Mouse (Mus musculus): ENCODE data around the gene Zscan21. TPM values are rescaled to one million over a fixed set of nuclear protein-coding genes. Genes with fewer than 3 reads are reported as not detected.

Gene Zscan21
- polyA plus RNA-seq, 1 experiment from 2014 or later = 65.1 TPM

GRCm38 (mm10) chr5:138170936-138171561 is 54.3 kb downstream of the Zscan21 start:
- H3K4me3 ChIP-seq (ENCODE audit: low read length) = peak overlapping the region; percentile 82
- H3K9ac ChIP-seq (ENCODE audit: low read depth, low read length) = peak overlapping the region; percentile 89
- H3K4me1 ChIP-seq (ENCODE audit: control insufficient read depth, insufficient read depth, low read length) = peaks cover 8% of the 10 kb centered on the region
- H3K4me2 ChIP-seq (replicated peaks; ENCODE audit: low read depth, low read length) = peak overlapping the region; percentile 80
- under 1% methylated on average over 47 of the region's 47 CpGs for WGBS
- H3K9me3 ChIP-seq (ENCODE audit: control insufficient read depth, low read length) = no peaks in the 10 kb centered on the region
- H3K36me3 ChIP-seq (ENCODE audit: control insufficient read depth, insufficient read depth, low read length) = peaks cover 63% of the 10 kb centered on the region
- peak overlapping the region; percentile 98 for H3K27ac ChIP-seq (ENCODE audit: low read depth, low read length)
- no peaks in the 10 kb centered on the region for H3K27me3 ChIP-seq (ENCODE audit: control insufficient read depth, insufficient read depth, low read length)
- ATAC-seq (ENCODE audit: low FRiP score, low TSS enrichment) = peak; percentile 90

- ATAC-seq (ENCODE audit: low FRiP score, low TSS enrichment) = peak; percentile 91
- WGBS = under 1% methylated on average over 54 of the region's 54 CpGs
- H3K36me3 ChIP-seq (ENCODE audit: control insufficient read depth, insufficient read depth, low read length) = peaks cover 61% of the 10 kb centered on the region
Measured at GRCm38 (mm10) chr5:138171695-138172491, 55.2 kb downstream of the Zscan21 start, which contains the start of the genes Ap4m1 and Mcm7. Ap4m1 (plus strand) TSS chr5:138172002. Mcm7 (minus strand) TSS chr5:138172422.

GRCm38 (mm10) chr5:138173217-138173616 is 56.5 kb downstream of the Zscan21 start:
- no peak overlapping the region; the same call in 1 of the 2 replicates for H3K4me2 ChIP-seq (replicated peaks; ENCODE audit: low read depth, low read length)
- no peaks in the 10 kb centered on the region for H3K9me3 ChIP-seq (ENCODE audit: control insufficient read depth, low read length)
- peaks cover 8% of the 10 kb centered on the region for H3K4me1 ChIP-seq (ENCODE audit: control insufficient read depth, insufficient read depth, low read length)
- H3K4me3 ChIP-seq (ENCODE audit: low read length) = no peak overlapping the region
- H3K27me3 ChIP-seq (ENCODE audit: control insufficient read depth, insufficient read depth, low read length) = no peaks in the 10 kb centered on the region
- peaks cover 61% of the 10 kb centered on the region for H3K36me3 ChIP-seq (ENCODE audit: control insufficient read depth, insufficient read depth, low read length)
- H3K27ac ChIP-seq (ENCODE audit: low read depth, low read length) = no peak overlapping the region
- no peak for ATAC-seq (ENCODE audit: low FRiP score, low TSS enrichment)
- no peak overlapping the region for H3K9ac ChIP-seq (ENCODE audit: low read depth, low read length)
- 77% methylated on average over 3 of the region's 3 CpGs for WGBS

More at GRCm38 (mm10) chr5:138171695-138172491, 55.2 kb downstream of the Zscan21 start, which contains the start of the genes Ap4m1 and Mcm7:
- H3K27me3 ChIP-seq (ENCODE audit: control insufficient read depth, insufficient read depth, low read length) = no peaks in the 10 kb centered on the region
- peaks cover 8% of the 10 kb centered on the region for H3K4me1 ChIP-seq (ENCODE audit: control insufficient read depth, insufficient read depth, low read length)
- H3K4me2 ChIP-seq (replicated peaks; ENCODE audit: low read depth, low read length) = peak within 1 kb of the TSS; percentile 80
- H3K27ac ChIP-seq (ENCODE audit: low read depth, low read length) = peak within 1 kb of the TSS; percentile 98
- H3K9ac ChIP-seq (ENCODE audit: low read depth, low read length) = peak within 1 kb of the TSS; percentile 89
- H3K9me3 ChIP-seq (ENCODE audit: control insufficient read depth, low read length) = no peaks in the 10 kb centered on the region
- peak within 1 kb of the TSS; percentile 82 for H3K4me3 ChIP-seq (ENCODE audit: low read length)

MicroRNA genes within 50 kb of the gene (microRNA counts, 519-probe panel; counts per million panel counts)
- microRNA mmu-miR-106b = 7,026 counts per million, percentile 75 among the panel's probes with 10 or more counts
- 9,594 counts per million, percentile 95 among the panel's probes with 10 or more counts for microRNA mmu-miR-25
- microRNA mmu-miR-93 = 7,329 counts per million, percentile 79 among the panel's probes with 10 or more counts

Small RNA genes lying within 50 kb of the gene (microRNA-seq; reads per million reads assigned to microRNA genes)
- gene Mir106b = 8,144 reads per million, percentile 94 among the genes with 10 or more reads in this experiment
- gene Mir25 = 990 reads per million, percentile 78 among the genes with 10 or more reads in this experiment
- gene Mir93 = 10,412 reads per million, percentile 95 among the genes with 10 or more reads in this experiment

Other genes starting within 250 kb of the Zscan21 start
- 0.61 and 0.76 TPM in 2 replicates for gene Pilrb2, start 245.1 kb upstream of the Zscan21 start, polyA plus RNA-seq (2014; fragmentation: Nextera tagmentation; extraction: Ambion mirVana)
- not detected in 2 replicates for gene Cyp3a13, start 195.3 kb upstream of the Zscan21 start, polyA plus RNA-seq (2014; fragmentation: Nextera tagmentation; extraction: Ambion mirVana)
- not detected in 2 replicates for gene Gjc3, start 153.8 kb upstream of the Zscan21 start, polyA plus RNA-seq (2014; fragmentation: Nextera tagmentation; extraction: Ambion mirVana)
- gene Azgp1, start 135.4 kb upstream of the Zscan21 start, polyA plus RNA-seq (2014; fragmentation: Nextera tagmentation; extraction: Ambion mirVana) = not detected in 2 replicates
- not detected in 2 replicates for gene Smok3a, start 95.6 kb upstream of the Zscan21 start, polyA plus RNA-seq (2014; fragmentation: Nextera tagmentation; extraction: Ambion mirVana)
- not detected in 2 replicates for gene Smok3b, start 95.5 kb upstream of the Zscan21 start, polyA plus RNA-seq (2014; fragmentation: Nextera tagmentation; extraction: Ambion mirVana)
- gene Smok3c, start 63.7 kb upstream of the Zscan21 start, polyA plus RNA-seq (2014; fragmentation: Nextera tagmentation; extraction: Ambion mirVana) = not detected in 2 replicates
- 16.5 and 33.7 TPM in 2 replicates for gene Zkscan1, start 31.8 kb upstream of the Zscan21 start, polyA plus RNA-seq (2014; fragmentation: Nextera tagmentation; extraction: Ambion mirVana)
- 13.4 and 26.1 TPM in 2 replicates for gene Zfp113, start 38.8 kb downstream of the Zscan21 start, polyA plus RNA-seq (2014; fragmentation: Nextera tagmentation; extraction: Ambion mirVana)
- gene Cops6, start 44.2 kb downstream of the Zscan21 start, polyA plus RNA-seq (2014; fragmentation: Nextera tagmentation; extraction: Ambion mirVana) = 253 and 294 TPM in 2 replicates
- 18.1 and 22.6 TPM in 2 replicates for gene Ap4m1, start 55.1 kb downstream of the Zscan21 start, polyA plus RNA-seq (2014; fragmentation: Nextera tagmentation; extraction: Ambion mirVana)
- 176 and 241 TPM in 2 replicates for gene Mcm7, start 55.5 kb downstream of the Zscan21 start, polyA plus RNA-seq (2014; fragmentation: Nextera tagmentation; extraction: Ambion mirVana)
- 80.9 and 109 TPM in 2 replicates for gene Taf6, start 70.5 kb downstream of the Zscan21 start, polyA plus RNA-seq (2014; fragmentation: Nextera tagmentation; extraction: Ambion mirVana)
- 57.8 and 61.5 TPM in 2 replicates for gene Cnpy4, start 70.6 kb downstream of the Zscan21 start, polyA plus RNA-seq (2014; fragmentation: Nextera tagmentation; extraction: Ambion mirVana)
- gene Mblac1, start 77.4 kb downstream of the Zscan21 start, polyA plus RNA-seq (2014; fragmentation: Nextera tagmentation; extraction: Ambion mirVana) = 9.7 and 10.2 TPM in 2 replicates
- gene Nxpe5, start 109.0 kb downstream of the Zscan21 start, polyA plus RNA-seq (2014; fragmentation: Nextera tagmentation; extraction: Ambion mirVana) = 0.07 TPM in 1 of 2 replicates, not detected in the other
- gene Lamtor4, start 138.6 kb downstream of the Zscan21 start, polyA plus RNA-seq (2014; fragmentation: Nextera tagmentation; extraction: Ambion mirVana) = 47.7 and 66.4 TPM in 2 replicates
- gene BC037034, start 147.1 kb downstream of the Zscan21 start, polyA plus RNA-seq (2014; fragmentation: Nextera tagmentation; extraction: Ambion mirVana) = 5.4 and 6.8 TPM in 2 replicates
- 2.4 and 3.3 TPM in 2 replicates for gene Gal3st4, start 155.9 kb downstream of the Zscan21 start, polyA plus RNA-seq (2014; fragmentation: Nextera tagmentation; extraction: Ambion mirVana)
- gene Gm43720, start 163.1 kb downstream of the Zscan21 start, polyA plus RNA-seq (2014; fragmentation: Nextera tagmentation; extraction: Ambion mirVana) = not detected in 2 replicates
- gene Gpc2, start 163.1 kb downstream of the Zscan21 start, polyA plus RNA-seq (2014; fragmentation: Nextera tagmentation; extraction: Ambion mirVana) = 5.1 and 7.9 TPM in 2 replicates
- gene Stag3, start 163.3 kb downstream of the Zscan21 start, polyA plus RNA-seq (2014; fragmentation: Nextera tagmentation; extraction: Ambion mirVana) = 3.1 and 4.5 TPM in 2 replicates
- not detected in 2 replicates for gene Pvrig, start 225.1 kb downstream of the Zscan21 start, polyA plus RNA-seq (2014; fragmentation: Nextera tagmentation; extraction: Ambion mirVana)

Data from kidney, embryonic 14.5 days (tissue).